Mouse (Mus musculus): ENCODE measurements around the gene Hist1h4h.

Gene Hist1h4h

DNA sequence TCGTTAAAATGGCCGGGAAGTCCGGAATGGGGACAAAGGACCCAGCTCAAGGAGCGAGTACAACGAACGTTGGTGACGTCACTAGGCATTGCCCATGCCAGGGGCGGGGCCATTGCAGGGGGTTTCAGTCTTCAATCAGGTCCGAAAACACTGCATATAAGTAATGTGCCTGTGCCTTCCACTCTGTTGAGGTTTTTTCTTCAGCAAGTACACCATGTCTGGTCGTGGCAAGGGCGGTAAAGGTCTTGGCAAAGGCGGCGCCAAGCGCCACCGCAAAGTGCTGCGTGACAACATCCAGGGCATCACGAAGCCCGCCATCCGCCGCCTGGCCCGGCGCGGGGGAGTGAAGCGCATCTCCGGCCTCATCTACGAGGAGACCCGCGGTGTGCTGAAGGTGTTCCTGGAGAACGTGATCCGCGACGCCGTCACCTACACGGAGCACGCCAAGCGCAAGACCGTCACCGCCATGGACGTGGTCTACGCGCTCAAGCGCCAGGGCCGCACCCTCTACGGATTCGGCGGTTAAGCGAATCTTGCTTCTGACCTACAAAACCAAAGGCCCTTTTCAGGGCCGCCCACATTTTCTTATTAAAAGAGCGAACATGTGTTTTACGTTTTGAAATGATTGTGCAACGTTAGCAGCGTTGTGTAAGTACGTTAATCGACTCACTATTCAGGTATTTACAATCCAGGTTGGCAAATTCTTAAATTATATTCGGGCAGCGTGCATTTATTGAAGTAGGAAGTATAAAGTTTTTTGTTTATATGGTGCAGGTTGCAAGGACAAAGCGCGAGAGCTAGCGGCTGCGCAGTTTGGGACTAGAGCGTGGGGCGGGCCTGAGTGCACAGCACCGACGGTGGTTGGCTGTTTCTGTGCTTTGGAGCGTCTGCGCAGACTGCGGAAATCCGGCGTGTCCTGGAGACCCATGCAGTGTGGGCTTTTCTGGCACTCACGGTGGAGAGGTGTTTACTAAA is at the start of gene Hist1h4h:
Gene Hist1h4h (plus strand): TSS at position 150 of the 975 bp plus-strand sequence.
- peak; percentile 99 for DNase-seq

DNA sequence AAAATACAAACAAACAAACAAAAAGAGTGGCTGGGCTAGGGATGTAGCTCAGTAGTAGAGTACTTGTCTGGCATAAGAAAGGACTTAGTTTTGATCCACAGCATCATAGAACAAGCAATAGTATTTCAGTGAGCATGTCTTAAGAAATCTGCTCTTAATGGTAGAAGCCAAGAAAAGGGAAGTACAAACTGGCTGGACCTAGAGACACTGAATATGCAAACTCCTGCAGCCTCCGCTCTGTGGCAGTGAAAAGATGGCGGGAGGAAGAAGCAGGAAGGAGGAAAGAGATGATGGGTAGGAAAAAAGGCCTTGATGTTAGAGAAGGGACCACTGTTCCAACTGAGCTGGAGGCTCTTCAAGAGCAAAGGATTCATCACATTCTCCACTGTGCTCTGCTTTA is 47.7 kb upstream of the Hist1h4h start:
- DNase-seq: no peak

- no peak for DNase-seq
Observed at GRCm38 (mm10) chr13:23485271-23485670, 45.6 kb upstream of the Hist1h4h start.

GRCm38 (mm10) chr13:23488400-23489322 is 42.2 kb upstream of the Hist1h4h start, which contains the start of gene Btn2a2:
Btn2a2 (minus strand) TSS chr13:23488857.
- DNase-seq: peak; percentile 49

- DNase-seq: no peak
Observed at GRCm38 (mm10) chr13:23490863-23491262, 40.0 kb upstream of the Hist1h4h start.

GRCm38 (mm10) chr13:23491263-23491662 is 39.6 kb upstream of the Hist1h4h start:
- DNase-seq: no peak

DNA sequence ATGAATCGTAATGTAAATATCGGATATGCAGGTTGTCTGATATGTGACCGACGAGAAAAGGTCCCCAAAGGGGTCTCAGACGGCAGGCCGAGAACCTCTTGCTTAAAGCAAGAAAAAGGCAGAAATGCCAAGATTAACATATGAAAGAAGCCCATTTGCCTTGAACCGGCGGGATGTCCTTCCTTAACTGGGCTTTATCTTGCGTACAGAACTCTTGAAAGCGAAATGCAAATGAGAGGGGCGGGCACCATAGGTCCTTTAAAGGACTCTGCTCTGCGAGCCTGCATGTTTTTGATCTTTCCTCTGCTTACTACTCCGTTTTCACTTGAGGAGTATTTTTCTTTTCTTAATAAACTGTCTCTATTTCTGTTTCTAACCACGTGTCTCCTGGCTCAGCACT is 38.9 kb upstream of the Hist1h4h start:
- DNase-seq: no peak

DNA sequence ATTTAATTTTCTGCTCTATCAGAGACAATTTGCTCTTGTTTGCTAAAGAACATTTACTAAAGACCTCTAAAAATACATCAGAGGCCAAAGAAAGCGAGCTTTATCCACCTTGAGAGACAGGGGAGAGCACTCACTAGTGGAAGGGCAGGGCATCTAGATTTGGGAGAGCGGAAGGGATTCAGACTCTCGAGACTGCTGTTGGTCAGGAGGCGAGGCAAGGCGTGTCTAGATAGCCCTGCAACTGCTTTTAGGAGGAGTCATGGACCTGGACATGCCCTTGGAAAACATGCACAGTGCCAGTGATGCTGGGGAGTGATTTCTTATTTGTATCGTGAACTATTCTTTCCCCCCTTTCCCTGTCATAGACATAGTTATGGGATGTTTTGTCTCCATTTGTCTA is 35.3 kb upstream of the Hist1h4h start:
- no peak for DNase-seq

DNA sequence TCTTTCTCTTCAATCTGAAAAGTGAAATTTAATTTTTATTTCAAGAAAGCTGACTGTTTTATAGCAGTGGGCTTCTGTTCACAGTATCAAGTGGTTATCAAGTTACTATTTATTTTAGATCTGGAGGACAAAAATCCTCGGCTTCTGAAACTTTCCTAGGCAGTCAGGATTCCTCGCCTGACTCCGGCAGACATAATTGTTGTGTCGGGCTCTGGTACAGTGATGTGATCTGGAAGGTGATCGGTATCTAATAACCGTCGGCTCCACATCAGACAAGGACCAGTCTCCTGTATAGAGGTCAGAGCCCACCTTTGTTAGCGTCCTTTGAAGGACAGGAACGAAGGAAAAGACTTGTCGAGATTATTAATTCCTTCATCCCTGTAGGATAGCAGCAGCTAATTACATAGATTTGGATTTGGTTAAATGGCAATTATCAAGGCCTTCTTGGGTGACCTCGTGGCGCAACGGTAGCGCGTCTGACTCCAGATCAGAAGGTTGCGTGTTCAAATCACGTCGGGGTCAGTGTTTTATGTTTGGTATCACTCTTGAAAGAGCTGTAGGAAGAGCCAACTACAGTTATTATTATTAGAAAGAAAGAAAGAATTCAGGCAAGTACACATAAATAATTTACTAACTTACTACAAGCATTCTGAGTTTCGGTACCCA is 33.1 kb upstream of the Hist1h4h start:
- DNase-seq: no peak

DNA sequence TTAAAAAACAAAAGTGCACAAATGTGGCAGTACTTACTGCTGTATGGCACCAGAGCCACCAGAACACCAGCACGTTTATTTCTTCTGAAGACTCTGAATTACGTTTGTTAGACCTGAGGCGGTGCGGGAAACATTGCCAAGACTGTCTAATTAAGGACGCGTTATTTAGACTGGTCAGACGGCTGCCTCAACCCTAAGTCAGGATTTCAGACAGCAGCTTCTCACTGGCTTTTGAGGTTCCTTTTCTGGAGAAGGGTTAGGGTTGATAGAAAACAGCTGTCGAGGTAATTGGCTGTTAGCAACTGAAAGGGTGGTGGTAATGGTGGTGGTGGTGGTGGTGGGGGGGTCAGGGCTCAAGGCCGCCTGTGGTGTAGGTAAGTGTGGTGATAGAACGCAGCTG is 32.2 kb upstream of the Hist1h4h start:
- DNase-seq: no peak

GRCm38 (mm10) chr13:23499943-23500342 is 30.9 kb upstream of the Hist1h4h start:
- no peak for DNase-seq

DNA sequence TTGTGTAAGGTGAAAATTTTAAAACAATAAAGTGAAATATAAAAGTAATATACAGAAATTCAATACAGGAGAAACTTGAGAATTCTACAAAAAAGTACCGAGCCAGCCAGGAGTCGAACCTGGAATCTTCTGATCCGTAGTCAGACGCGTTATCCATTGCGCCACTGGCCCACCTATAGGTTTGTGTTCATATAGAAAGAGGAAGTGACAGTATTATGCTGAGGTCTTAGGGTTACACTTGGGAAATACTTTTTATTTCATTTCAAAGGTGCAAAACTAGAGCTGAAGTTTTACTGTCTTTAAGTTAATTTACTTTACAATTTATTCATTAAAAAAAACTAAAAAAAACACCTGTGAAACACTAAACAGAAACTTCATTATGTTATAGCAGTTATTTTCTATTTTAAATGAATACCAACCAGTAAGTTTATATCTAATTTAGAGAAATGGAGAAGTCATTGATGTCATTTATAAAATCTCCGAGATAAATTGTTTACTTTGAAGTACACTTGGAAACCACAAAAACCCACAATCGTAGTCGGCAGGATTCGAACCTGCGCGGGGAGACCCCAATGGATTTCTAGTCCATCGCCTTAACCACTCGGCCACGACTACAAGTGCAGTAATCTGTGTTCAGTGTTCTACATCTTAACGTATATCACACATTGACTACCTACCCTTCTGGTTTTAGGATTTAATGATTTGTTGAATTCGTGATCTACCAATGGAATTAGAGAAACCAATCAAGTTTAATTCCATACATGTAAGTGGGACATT is 30.2 kb upstream of the Hist1h4h start:
- DNase-seq: peak; percentile 22

- DNase-seq: no peak
Observed at GRCm38 (mm10) chr13:23501511-23501910, 29.3 kb upstream of the Hist1h4h start.

DNA sequence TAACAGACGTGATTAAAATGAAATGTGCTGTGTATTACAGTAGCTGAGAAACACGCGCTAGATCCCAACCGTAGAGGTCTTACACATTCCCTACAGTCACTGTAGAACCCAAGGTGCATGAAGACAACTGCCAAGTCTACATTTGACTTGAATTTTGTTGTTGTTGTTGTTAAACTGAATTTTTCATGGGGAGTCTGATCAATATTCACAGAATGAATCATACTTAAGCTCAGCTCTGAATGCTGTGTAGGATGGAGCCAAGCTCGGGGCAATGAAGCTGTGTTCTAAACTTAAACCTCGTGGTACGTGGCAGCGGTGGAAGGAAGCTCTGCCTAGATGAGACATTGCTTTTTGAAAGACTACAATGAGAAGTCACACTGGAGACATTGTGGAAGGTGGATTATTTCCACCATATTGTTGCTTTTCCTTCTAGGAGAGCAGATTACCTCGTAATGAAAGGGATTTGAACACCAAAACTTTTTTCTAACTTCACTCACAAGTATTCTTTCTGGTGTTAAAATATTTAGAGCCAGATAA is 28.8 kb upstream of the Hist1h4h start:
- DNase-seq: no peak

- no peak for DNase-seq
Observed at GRCm38 (mm10) chr13:23502916-23503315, 27.9 kb upstream of the Hist1h4h start.

DNA sequence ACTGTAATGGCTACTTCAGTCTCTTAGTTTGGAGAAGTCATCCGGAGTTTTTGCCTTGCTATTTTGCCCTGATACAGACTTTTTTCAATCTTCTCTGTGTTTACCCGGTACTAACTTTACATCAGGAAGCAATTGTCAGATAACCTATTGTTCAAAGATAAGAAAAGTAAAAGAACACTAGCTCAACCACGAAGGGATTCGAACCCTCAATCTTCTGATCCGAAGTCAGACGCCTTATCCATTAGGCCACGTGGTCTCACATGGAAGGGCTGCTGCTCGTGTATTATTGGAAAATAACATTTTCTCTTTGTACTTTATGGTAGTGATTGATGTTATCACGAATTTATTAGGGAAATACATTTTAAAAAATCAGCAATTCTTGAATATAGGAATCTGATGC is 27.1 kb upstream of the Hist1h4h start:
- no peak for DNase-seq

DNA sequence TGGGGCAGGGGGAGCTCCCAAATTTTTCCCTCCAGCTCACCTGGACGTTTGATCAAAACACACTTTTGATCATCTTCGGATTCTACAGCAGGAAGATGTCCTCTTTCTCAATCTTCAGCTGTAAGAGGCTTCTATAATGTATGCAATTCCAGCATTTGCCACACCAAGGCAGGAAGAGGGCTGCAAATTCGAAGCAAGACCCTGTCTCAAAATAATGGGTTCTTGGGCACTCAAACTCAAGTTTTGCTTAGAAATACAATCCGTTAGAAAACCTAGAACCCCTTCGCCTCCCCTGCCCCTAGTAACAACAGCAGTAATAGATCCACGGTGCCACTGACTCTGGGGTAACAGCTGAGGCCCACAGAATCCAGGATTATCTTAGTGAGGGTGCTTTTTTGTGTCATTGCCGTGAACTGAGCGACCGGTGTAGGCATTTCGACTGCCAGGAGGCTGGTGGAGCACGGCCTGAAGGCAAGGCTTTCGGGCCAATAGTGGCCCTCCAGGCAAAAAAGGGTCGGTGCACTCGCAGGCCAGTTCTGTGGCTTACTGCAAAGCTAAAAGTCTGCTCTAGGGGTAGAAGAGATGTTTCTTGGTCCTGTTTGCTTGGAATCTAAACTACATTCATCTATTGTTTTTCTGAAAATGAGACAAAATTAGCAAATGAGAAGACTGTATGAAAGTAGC is 25.0 kb upstream of the Hist1h4h start:
- no peak for DNase-seq

DNA sequence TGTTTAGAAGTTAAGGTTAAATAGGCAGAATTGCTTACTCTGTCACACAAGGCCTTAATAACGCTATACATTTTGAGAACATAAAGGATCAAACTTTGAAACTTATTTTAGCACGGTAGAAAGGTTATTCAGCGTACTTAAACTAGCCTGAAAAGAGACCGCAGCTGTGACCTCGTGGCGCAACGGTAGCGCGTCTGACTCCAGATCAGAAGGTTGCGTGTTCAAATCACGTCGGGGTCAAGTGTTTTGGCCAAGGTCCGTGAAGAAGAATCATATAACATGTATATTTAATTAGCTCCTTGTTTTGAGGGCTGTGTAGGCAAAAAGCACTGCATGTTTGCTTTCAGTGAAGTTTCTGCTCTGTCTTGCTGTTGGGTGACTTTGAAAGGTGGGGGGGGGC is 24.5 kb upstream of the Hist1h4h start:
- DNase-seq: no peak

GRCm38 (mm10) chr13:23506819-23507515 is 23.9 kb upstream of the Hist1h4h start:
- no peak for DNase-seq

DNA sequence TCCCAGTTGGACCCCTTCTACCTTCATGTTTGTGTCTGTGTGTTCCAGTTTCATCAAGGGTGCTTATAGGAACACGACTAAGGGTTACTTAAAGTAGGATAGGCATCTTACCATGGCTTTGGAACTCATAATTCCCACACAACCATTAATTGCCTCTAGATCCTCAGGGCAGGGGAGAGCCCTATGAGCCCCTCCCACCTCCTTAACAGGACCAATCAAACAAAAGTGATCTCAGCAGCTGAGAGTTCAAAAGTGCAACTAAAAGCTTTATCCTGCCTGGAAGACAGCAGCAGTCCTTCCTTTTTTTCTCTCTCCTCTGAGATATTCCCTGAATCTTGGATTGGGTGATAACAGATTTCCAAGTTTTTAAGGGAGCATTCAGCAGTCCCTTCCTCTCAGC is 20.7 kb upstream of the Hist1h4h start:
- no peak for DNase-seq

- DNase-seq: no peak
Observed at GRCm38 (mm10) chr13:23513517-23513916, 17.3 kb upstream of the Hist1h4h start.

Data from cerebellum, adult 9-11 months (tissue).